Mouse (Mus musculus) c-Kit-positive CD71-positive TER-119-positive erythroid progenitor cells, embryonic 14.5 days (primary cell): Measurements from ENCODE around the gene Uap1l1.

ENCODE experiments used
- DNase-seq: peaks from one replicate; pipeline ENCODE4 v3.0.0-alpha.2; 2013; ENCODE audit warnings: low spot score

The Uap1l1 gene

GRCm38 (mm10) chr2:25311491-25311891, 54.0 kb downstream of the Uap1l1 start:
- DNase-seq = no peak

GRCm38 (mm10) chr2:25310969-25311368, 54.5 kb downstream of the Uap1l1 start:
- no peak for DNase-seq

- no peak for DNase-seq
These were observed 55.3 kb downstream of the Uap1l1 start for GRCm38 (mm10) chr2:25310180-25310579.
